Mouse (Mus musculus) common myeloid progenitor, adult 5-6 weeks (primary cell): ENCODE data around the gene Gm13539. TPM values are rescaled to one million over a fixed set of nuclear protein-coding genes. Genes with fewer than 3 reads are reported as not detected.
A peak's percentile ranks its signal among the peaks of the same experiment; 100 is the strongest.

Source experiments
- ATAC-seq: replicated peaks from 2 replicates; pipeline ENCODE4 v1.8.0; 2016; ENCODE audit warnings: low read depth, mild to moderate bottlenecking, moderate TSS enrichment, inconsistent platforms; ENCODE audit not compliant: poor library complexity, severe bottlenecking
- total RNA-seq: library from RNA; stranded (forward); fragments of 200-1000, 187-1606 nt; gene quantifications from 2 replicates; pipeline ENCODE4 v1.2.3, GENCODE M21; 2017

Gene Gm13539
- total RNA-seq, 1 experiment from 2014 or later, result not detected

- ATAC-seq, result peak; percentile 29
Measured at GRCm38 (mm10) chr2:25822806-25823205, 40.7 kb downstream of the Gm13539 start, which contains the start of gene Lcn9. TSS of gene Lcn9 (plus strand) at chr2:25823153.

- ATAC-seq, result no peak
Measured at GRCm38 (mm10) chr2:25824751-25825150, 42.7 kb downstream of the Gm13539 start.

DNA sequence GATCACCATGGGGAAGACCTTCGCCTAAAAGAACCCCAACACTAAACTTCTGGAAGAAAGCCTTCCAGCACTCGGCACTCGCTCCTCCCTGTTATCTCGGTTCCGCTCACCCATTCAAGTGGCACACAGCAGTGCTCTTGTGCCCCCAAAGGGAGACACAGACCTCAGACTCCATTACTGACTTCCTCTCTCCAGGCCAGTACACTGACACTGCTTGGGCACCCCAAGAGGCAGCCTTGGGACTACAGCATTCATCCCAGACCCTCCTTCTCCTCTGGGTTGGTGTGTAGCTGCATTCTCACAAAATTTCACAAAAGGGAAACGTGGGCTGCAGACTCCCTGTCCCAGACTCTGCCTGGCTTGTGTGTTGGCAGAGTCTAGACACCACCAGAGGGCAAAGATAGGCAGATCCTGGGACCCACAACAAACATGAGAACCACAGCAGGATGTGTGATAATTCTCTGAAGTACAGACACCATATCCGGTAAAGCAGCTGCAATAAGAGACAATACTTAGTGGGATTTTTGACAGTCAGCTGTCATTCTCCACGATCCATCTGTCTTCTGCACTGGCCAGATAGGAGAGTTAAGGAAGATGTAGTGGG is 46.4 kb downstream of the Gm13539 start:
- ATAC-seq, result peak; percentile 89

DNA sequence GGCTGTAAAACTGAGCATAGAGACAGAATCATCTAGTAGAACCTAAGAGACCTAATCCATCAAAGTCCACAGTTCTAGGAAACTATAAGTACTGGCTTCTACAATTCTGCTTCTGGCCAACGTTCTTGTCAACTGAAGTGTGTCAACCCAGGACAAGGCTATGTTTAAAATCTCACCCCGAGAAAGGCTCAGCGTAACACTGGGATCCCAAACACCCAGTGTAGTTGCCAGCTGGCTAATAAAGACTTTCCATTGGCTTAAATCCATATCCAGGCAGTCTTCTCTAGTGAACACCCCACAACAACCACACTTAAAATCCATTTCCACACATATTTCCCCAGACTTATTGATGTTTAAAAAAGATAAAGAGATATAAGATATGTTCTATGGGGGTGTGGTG is 48.7 kb downstream of the Gm13539 start:
- ATAC-seq, result no peak

GRCm38 (mm10) chr2:25836291-25836690 is 54.2 kb downstream of the Gm13539 start:
- peak; percentile 89 for ATAC-seq

Other genes starting within 250 kb of the Gm13539 start
- 11.5 and 15.8 TPM in 2 replicates for gene Traf2, start 235.3 kb upstream of the Gm13539 start, total RNA-seq
- gene Edf1, start 224.4 kb upstream of the Gm13539 start, total RNA-seq, result 57.2 and 84.7 TPM in 2 replicates
- 3.4 TPM in 1 of 2 replicates, not detected in the other for gene Mamdc4, start 207.4 kb upstream of the Gm13539 start, total RNA-seq
- 33.5 and 40.8 TPM in 2 replicates for gene Phpt1, start 207.0 kb upstream of the Gm13539 start, total RNA-seq
- gene Ajm1, start 200.5 kb upstream of the Gm13539 start, total RNA-seq, result 0.55 TPM in 1 of 2 replicates, not detected in the other
- 78.2 and 83.9 TPM in 2 replicates for gene Rabl6, start 173.7 kb upstream of the Gm13539 start, total RNA-seq
- gene Ccdc183, start 164.6 kb upstream of the Gm13539 start, total RNA-seq, result not detected in 2 replicates
- 6.4 and 23.9 TPM in 2 replicates for gene Tmem141, start 160.3 kb upstream of the Gm13539 start, total RNA-seq
- 1.6 and 2.4 TPM in 2 replicates for gene Fcna, start 154.2 kb upstream of the Gm13539 start, total RNA-seq
- gene Lcn8, start 129.1 kb upstream of the Gm13539 start, total RNA-seq, result not detected in 2 replicates
- not detected in 2 replicates for gene Lcn5, start 124.3 kb upstream of the Gm13539 start, total RNA-seq
- gene Lcn6, start 105.5 kb upstream of the Gm13539 start, total RNA-seq, result not detected in 2 replicates
- not detected in 2 replicates for gene Lcn10, start 99.5 kb upstream of the Gm13539 start, total RNA-seq
- gene Obp2a, start 82.2 kb upstream of the Gm13539 start, total RNA-seq, result not detected in 2 replicates
- gene Bmyc, start 75.5 kb upstream of the Gm13539 start, total RNA-seq, result 7.8 and 9.7 TPM in 2 replicates
- not detected in 2 replicates for gene Obp2b, start 45.2 kb upstream of the Gm13539 start, total RNA-seq
- not detected in 2 replicates for gene Lcn3, start 16.7 kb upstream of the Gm13539 start, total RNA-seq
- not detected in 2 replicates for gene Lcn11, start 5.2 kb upstream of the Gm13539 start, total RNA-seq
- not detected in 2 replicates for gene Glt6d1, start 33.6 kb downstream of the Gm13539 start, total RNA-seq
- gene Lcn9, start 40.9 kb downstream of the Gm13539 start, total RNA-seq, result not detected in 2 replicates
- gene Sohlh1, start 65.0 kb downstream of the Gm13539 start, total RNA-seq, result not detected in 2 replicates
- not detected in 2 replicates for gene Kcnt1, start 81.5 kb downstream of the Gm13539 start, total RNA-seq
- 46.6 and 58.5 TPM in 2 replicates for gene Camsap1, start 201.0 kb downstream of the Gm13539 start, total RNA-seq
- 69.9 and 79.7 TPM in 2 replicates for gene Ubac1, start 239.5 kb downstream of the Gm13539 start, total RNA-seq